Mouse (Mus musculus) liver, adult 2 months (tissue): Measurements from ENCODE around the gene Ptgdr2. TPM values are rescaled to one million over a fixed set of nuclear protein-coding genes. Genes with fewer than 3 reads are reported as not detected.

Experiments
- DNase-seq: peaks from one replicate; pipeline ENCODE4 v3.0.0-alpha.2; 2011; ENCODE audit warnings: low read depth, low spot score; ENCODE audit errors: extremely low read depth
- H3K27ac ChIP-seq: fragments of 200-500 bp; replicated peaks from 2 replicates; pipeline ENCODE4 v1.5.1; 2012; ENCODE audit warnings: low read depth, mild to moderate bottlenecking, control low read depth, inconsistent platforms, low read length; ENCODE audit not compliant: insufficient read depth
- H3K27me3 ChIP-seq: fragments of 200-500 bp; 2 replicates; pipeline ENCODE4 v1.6.1; 2012; ENCODE audit warnings: mild to moderate bottlenecking, moderate library complexity, low read length, inconsistent platforms; ENCODE audit not compliant: control insufficient read depth, insufficient read depth
- H3K36me3 ChIP-seq: fragments of 200-500 bp; 2 replicates; pipeline ENCODE4 v1.6.1; 2012; ENCODE audit warnings: low read length, inconsistent platforms; ENCODE audit not compliant: control insufficient read depth, insufficient read depth
- H3K4me1 ChIP-seq: fragments of 200-500 bp; 2 replicates; pipeline ENCODE4 v1.6.1; 2011; ENCODE audit warnings: low read length; ENCODE audit not compliant: control insufficient read depth, insufficient read depth
- H3K4me3 ChIP-seq: fragments of 200-500 bp; 2 replicates; pipeline ENCODE4 v1.5.1; 2011; ENCODE audit warnings: low read depth, mild to moderate bottlenecking, control low read depth, low read length, moderate library complexity; ENCODE audit not compliant: insufficient read depth
- H3K79me2 ChIP-seq: fragments of 200-500 bp; 2 replicates; pipeline ENCODE4 v1.6.1; 2012; ENCODE audit warnings: inconsistent platforms, mild to moderate bottlenecking, low read length, moderate library complexity; ENCODE audit not compliant: control insufficient read depth, insufficient read depth
- H3K9ac ChIP-seq: fragments of 200-500 bp; 2 replicates; pipeline ENCODE4 v1.6.1; 2012; ENCODE audit warnings: low read depth, mild to moderate bottlenecking, control low read depth, inconsistent platforms, low read length
- CTCF ChIP-seq: fragments of 200-500 bp; IDR thresholded peaks from 2 replicates; pipeline ENCODE4 v1.5.1; 2011; ENCODE audit warnings: low read depth, low read length, control low read depth
- POLR2A ChIP-seq: fragments of 200-500 bp; IDR thresholded peaks from 2 replicates; pipeline ENCODE4 v1.6.1; 2011; ENCODE audit warnings: low read length, control low read depth; ENCODE audit not compliant: insufficient read depth; ENCODE audit errors: extremely low read depth
- WGBS: fragments of 180-500 bp; shearing (Covaris S2); methylation state at CpG from one replicate; pipeline ENCODE4 v1.1.7; 2018; 5-methylcytosine and 5-hydroxymethylcytosine counted together
- polyA plus RNA-seq: library from polyadenylated mRNA; depleted of rRNA; stranded (reverse); fragments of >200 nt; gene quantifications from 2 replicates; pipeline ENCODE4 v1.2.3, GENCODE M21; 2012
- total RNA-seq: library from RNA; depleted of rRNA; stranded (reverse); fragments of >200 nt; gene quantifications from 2 replicates; pipeline ENCODE4 v1.2.3, GENCODE M21; 2014

The Ptgdr2 gene
- total and polyA plus RNA-seq, 2 experiments, result not detected

GRCm38 (mm10) chr19:10959085-10959977, 22.4 kb downstream of the Ptgdr2 start:
- Histone ChIP-seq H3K4me1 (no peaks in the 10 kb centered on the region), H3K9ac (no peak overlapping the region), H3K79me2 (no peaks in the 10 kb centered on the region), H3K4me3 (no peak overlapping the region), H3K27me3 (no peaks in the 10 kb centered on the region), H3K36me3 (no peaks in the 10 kb centered on the region), H3K27ac (no peak overlapping the region)
- WGBS, result 30% methylated on average over 11 of the region's 11 CpGs
- DNase-seq, result peak; percentile 62
- TF ChIP-seq POLR2A (no peak), CTCF (peak; percentile 62)

- Histone ChIP-seq H3K4me1 (no peaks in the 10 kb centered on the region), H3K4me3 (no peak overlapping the region), H3K79me2 (no peaks in the 10 kb centered on the region), H3K36me3 (no peaks in the 10 kb centered on the region), H3K27me3 (no peaks in the 10 kb centered on the region), H3K27ac (no peak overlapping the region), H3K9ac (no peak overlapping the region)
- no peak for TF ChIP-seq POLR2A
- TF ChIP-seq CTCF, result no peak
- no peak for DNase-seq
- WGBS, result 52% methylated on average over 12 of the region's 12 CpGs
Observed at GRCm38 (mm10) chr19:10959978-10960346, 23.0 kb downstream of the Ptgdr2 start.

GRCm38 (mm10) chr19:10965721-10966120, 28.8 kb downstream of the Ptgdr2 start:
- H3K9ac ChIP-seq, result no peak overlapping the region
- no peak for DNase-seq
- H3K79me2 ChIP-seq, result no peaks in the 10 kb centered on the region
- no peak for TF ChIP-seq CTCF
- no peak for TF ChIP-seq POLR2A
- no peaks in the 10 kb centered on the region for H3K27me3 ChIP-seq
- H3K36me3 ChIP-seq, result no peaks in the 10 kb centered on the region
- 81% methylated on average over 7 of the region's 7 CpGs for WGBS
- no peaks in the 10 kb centered on the region for H3K4me1 ChIP-seq
- no peak overlapping the region for H3K4me3 ChIP-seq
- no peak overlapping the region for H3K27ac ChIP-seq

- WGBS, result 58% methylated on average over 7 of the region's 7 CpGs
- Histone ChIP-seq H3K4me3 (no peak overlapping the region), H3K36me3 (no peaks in the 10 kb centered on the region), H3K79me2 (no peaks in the 10 kb centered on the region), H3K27ac (no peak overlapping the region), H3K4me1 (no peaks in the 10 kb centered on the region), H3K9ac (no peak overlapping the region), H3K27me3 (no peaks in the 10 kb centered on the region)
- DNase-seq, result peak; percentile 19
- TF ChIP-seq POLR2A, result no peak
- no peak for TF ChIP-seq CTCF
Observed at GRCm38 (mm10) chr19:10968578-10968977, 31.6 kb downstream of the Ptgdr2 start.

- Histone ChIP-seq H3K79me2 (no peaks in the 10 kb centered on the region), H3K27me3 (no peaks in the 10 kb centered on the region), H3K4me3 (no peak overlapping the region), H3K36me3 (no peaks in the 10 kb centered on the region), H3K4me1 (no peaks in the 10 kb centered on the region), H3K27ac (0 out of 2 replicates have a peak overlapping the region, but pooled peaks have one; percentile 26), H3K9ac (no peak overlapping the region)
- WGBS, result 65% methylated on average over 3 of the region's 3 CpGs
- no peak for TF ChIP-seq CTCF
- no peak for TF ChIP-seq POLR2A
- peak; percentile 23 for DNase-seq
Observed at GRCm38 (mm10) chr19:10970457-10970856, 33.5 kb downstream of the Ptgdr2 start.

GRCm38 (mm10) chr19:10972660-10973059, 35.7 kb downstream of the Ptgdr2 start:
- H3K27ac ChIP-seq, result no peak overlapping the region
- TF ChIP-seq CTCF (no peak), POLR2A (no peak)
- 92% methylated on average over 3 of the region's 3 CpGs for WGBS

More at GRCm38 (mm10) chr19:10972660-10973059, 35.7 kb downstream of the Ptgdr2 start:
- Histone ChIP-seq H3K27me3 (no peaks in the 10 kb centered on the region), H3K4me3 (no peak overlapping the region), H3K79me2 (no peaks in the 10 kb centered on the region), H3K36me3 (no peaks in the 10 kb centered on the region), H3K4me1 (no peaks in the 10 kb centered on the region), H3K9ac (no peak overlapping the region)
- no peak for DNase-seq
